Mouse (Mus musculus): ENCODE measurements around the gene Sh3bp5. TPM values are rescaled to one million over a fixed set of nuclear protein-coding genes. Genes with fewer than 3 reads are reported as not detected.

The Sh3bp5 gene
- total RNA-seq (2021) (10 to 100 TPM; 51.0 to 58.3 TPM), polyA plus RNA-seq (2012; rRNA removed) (27.0 and 37.1 TPM in 2 replicates)
- long read RNA-seq, transcript Sh3bp5-201 (9 exons, 2,684 nt): major isoform, 65 of 94 reads
- long read RNA-seq, partial matches to known transcripts: 5 of 94 reads
- long read RNA-seq, other reads (novel, unspliced or antisense): 24 of 94 reads

- TF ChIP-seq EP300 (IDR thresholded peaks at IDR 0.05; ENCODE audit: insufficient read depth, low read depth, low read length) (peak; percentile 68; the same call in 1 of the 2 replicates), POLR2A (IDR thresholded peaks at IDR 0.05; ENCODE audit: insufficient read depth, low read depth, low read length) (peak; percentile 61), CTCF (IDR thresholded peaks at IDR 0.05) (peak; percentile 100; the same call in 1 of the 2 replicates)
- H3K27me3 ChIP-seq (ENCODE audit: control insufficient read depth, insufficient read depth, low read length): no peaks in the 10 kb centered on the region
- intact Hi-C loops (cut with DNase I): loop anchor here (1.0 to 5.0 kb wide), 3 partner anchors 27 to 50 kb away; no protein-coding TSS in a partner anchor
- H3K9ac ChIP-seq (ENCODE audit: low read depth, low read length): peak within 1 kb of the TSS; percentile 97
- DNase-seq: peak; percentile 97 to 98
- peak within 1 kb of the TSS; percentile 84 for H3K4me3 ChIP-seq
- H3K36me3 ChIP-seq (ENCODE audit: control insufficient read depth, insufficient read depth, low read length): peaks cover 13% of the 10 kb centered on the region
- peaks cover 16% of the 10 kb centered on the region for H3K4me1 ChIP-seq (ENCODE audit: control insufficient read depth, insufficient read depth, low read length)
- WGBS: 8% methylated on average over 49 of the region's 49 CpGs
- peak within 1 kb of the TSS; percentile 84 for H3K27ac ChIP-seq
- H3K79me2 ChIP-seq (replicated peaks; ENCODE audit: control insufficient read depth, insufficient read depth, low read length): no peaks in the 10 kb centered on the region
These were observed at the start of gene Sh3bp5 for GRCm38 (mm10) chr14:31435930-31436693. Gene Sh3bp5 (minus strand): TSS chr14:31436078.

- H3K27ac ChIP-seq: no peak overlapping the region
- no peaks in the 10 kb centered on the region; the same call in 1 of the 2 replicates for H3K36me3 ChIP-seq (ENCODE audit: control insufficient read depth, insufficient read depth, low read length)
- TF ChIP-seq CTCF (IDR thresholded peaks at IDR 0.05): no peak
- TF ChIP-seq EP300 (IDR thresholded peaks at IDR 0.05; ENCODE audit: insufficient read depth, low read depth, low read length): no peak
- no peak for TF ChIP-seq POLR2A (IDR thresholded peaks at IDR 0.05; ENCODE audit: insufficient read depth, low read depth, low read length)
- no peaks in the 10 kb centered on the region for H3K4me1 ChIP-seq (ENCODE audit: control insufficient read depth, insufficient read depth, low read length)
- H3K9ac ChIP-seq (ENCODE audit: low read depth, low read length): no peak overlapping the region
- intact Hi-C loops (cut with DNase I): no loop called here
- H3K27me3 ChIP-seq (ENCODE audit: control insufficient read depth, insufficient read depth, low read length): no peaks in the 10 kb centered on the region
- no peak overlapping the region for H3K4me3 ChIP-seq
- no peaks in the 10 kb centered on the region for H3K79me2 ChIP-seq (replicated peaks; ENCODE audit: control insufficient read depth, insufficient read depth, low read length)
- no peak for DNase-seq
- 90% methylated on average over 5 of the region's 5 CpGs for WGBS
These were observed 46.5 kb upstream of the Sh3bp5 start for GRCm38 (mm10) chr14:31482417-31482816.

- Histone ChIP-seq H3K4me1 (ENCODE audit: control insufficient read depth, insufficient read depth, low read length) (no peaks in the 10 kb centered on the region; the same call in 1 of the 2 replicates), H3K27me3 (ENCODE audit: control insufficient read depth, insufficient read depth, low read length) (no peaks in the 10 kb centered on the region), H3K4me3 (no peak overlapping the region), H3K79me2 (replicated peaks; ENCODE audit: control insufficient read depth, insufficient read depth, low read length) (no peaks in the 10 kb centered on the region), H3K9ac (ENCODE audit: low read depth, low read length) (no peak overlapping the region), H3K27ac (no peak overlapping the region), H3K36me3 (ENCODE audit: control insufficient read depth, insufficient read depth, low read length) (no peaks in the 10 kb centered on the region)
- no peak for DNase-seq
- TF ChIP-seq EP300 (IDR thresholded peaks at IDR 0.05; ENCODE audit: insufficient read depth, low read depth, low read length) (no peak), CTCF (IDR thresholded peaks at IDR 0.05) (no peak; the same call in 1 of the 2 replicates), POLR2A (IDR thresholded peaks at IDR 0.05; ENCODE audit: insufficient read depth, low read depth, low read length) (no peak)
- WGBS: 88% methylated on average over 2 of the region's 2 CpGs
- intact Hi-C loops (cut with DNase I): loop anchor here (2.0 kb wide), 1 partner anchor 86 kb away; no protein-coding TSS in a partner anchor
These were observed 37.4 kb upstream of the Sh3bp5 start for GRCm38 (mm10) chr14:31473297-31473696.

GRCm38 (mm10) chr14:31472451-31473061, 36.7 kb upstream of the Sh3bp5 start:
- Histone ChIP-seq H3K79me2 (replicated peaks; ENCODE audit: control insufficient read depth, insufficient read depth, low read length) (no peaks in the 10 kb centered on the region), H3K4me3 (no peak overlapping the region), H3K4me1 (ENCODE audit: control insufficient read depth, insufficient read depth, low read length) (no peaks in the 10 kb centered on the region; the same call in 1 of the 2 replicates), H3K27ac (no peak overlapping the region), H3K27me3 (ENCODE audit: control insufficient read depth, insufficient read depth, low read length) (no peaks in the 10 kb centered on the region), H3K9ac (ENCODE audit: low read depth, low read length) (no peak overlapping the region), H3K36me3 (ENCODE audit: control insufficient read depth, insufficient read depth, low read length) (no peaks in the 10 kb centered on the region)
- 2% methylated on average over 5 of the region's 5 CpGs for WGBS
- TF ChIP-seq CTCF (IDR thresholded peaks at IDR 0.05): peak; percentile 87
- no peak for TF ChIP-seq POLR2A (IDR thresholded peaks at IDR 0.05; ENCODE audit: insufficient read depth, low read depth, low read length)
- peak in 1 of 2 experiments; percentile 29 for DNase-seq
- intact Hi-C loops (cut with DNase I): loop anchor here (1.0 to 2.0 kb wide), 2 partner anchors 86 to 200 kb away; no protein-coding TSS in a partner anchor

- TF ChIP-seq EP300 (IDR thresholded peaks at IDR 0.05; ENCODE audit: insufficient read depth, low read depth, low read length) (no peak), CTCF (IDR thresholded peaks at IDR 0.05) (peak; percentile 30; the same call in 1 of the 2 replicates)
- Histone ChIP-seq H3K27me3 (ENCODE audit: control insufficient read depth, insufficient read depth, low read length) (no peaks in the 10 kb centered on the region), H3K36me3 (ENCODE audit: control insufficient read depth, insufficient read depth, low read length) (no peaks in the 10 kb centered on the region), H3K4me1 (ENCODE audit: control insufficient read depth, insufficient read depth, low read length) (no peaks in the 10 kb centered on the region; the same call in 1 of the 2 replicates), H3K79me2 (replicated peaks; ENCODE audit: control insufficient read depth, insufficient read depth, low read length) (no peaks in the 10 kb centered on the region), H3K9ac (ENCODE audit: low read depth, low read length) (no peak overlapping the region), H3K4me3 (no peak overlapping the region), H3K27ac (no peak overlapping the region)
- WGBS: 69% methylated on average over 4 of the region's 4 CpGs
- no peak for DNase-seq
- intact Hi-C loops (cut with DNase I): no loop called here
These were observed 33.8 kb upstream of the Sh3bp5 start for GRCm38 (mm10) chr14:31469711-31470110.

All from heart, adult 2 months (tissue).